Mouse (Mus musculus) brain, embryonic 14.5 days (tissue): ENCODE data around the gene Kcnn1.

Experiments
- CTCF ChIP-seq: fragments of 200-500 bp; IDR thresholded peaks from 2 replicates; pipeline ENCODE4 v1.5.1; 2012; ENCODE audit warnings: inconsistent platforms, mild to moderate bottlenecking, moderate library complexity, borderline replicate concordance; ENCODE audit not compliant: insufficient read depth, insufficient read length; ENCODE audit errors: extremely low read depth
- POLR2A ChIP-seq: fragments of 200-500 bp; IDR thresholded peaks from 2 replicates; pipeline ENCODE4 v1.6.1; 2012; ENCODE audit warnings: mild to moderate bottlenecking, inconsistent platforms, borderline replicate concordance; ENCODE audit not compliant: poor library complexity, insufficient read depth, insufficient read length, severe bottlenecking; ENCODE audit errors: extremely low read depth

DNA sequence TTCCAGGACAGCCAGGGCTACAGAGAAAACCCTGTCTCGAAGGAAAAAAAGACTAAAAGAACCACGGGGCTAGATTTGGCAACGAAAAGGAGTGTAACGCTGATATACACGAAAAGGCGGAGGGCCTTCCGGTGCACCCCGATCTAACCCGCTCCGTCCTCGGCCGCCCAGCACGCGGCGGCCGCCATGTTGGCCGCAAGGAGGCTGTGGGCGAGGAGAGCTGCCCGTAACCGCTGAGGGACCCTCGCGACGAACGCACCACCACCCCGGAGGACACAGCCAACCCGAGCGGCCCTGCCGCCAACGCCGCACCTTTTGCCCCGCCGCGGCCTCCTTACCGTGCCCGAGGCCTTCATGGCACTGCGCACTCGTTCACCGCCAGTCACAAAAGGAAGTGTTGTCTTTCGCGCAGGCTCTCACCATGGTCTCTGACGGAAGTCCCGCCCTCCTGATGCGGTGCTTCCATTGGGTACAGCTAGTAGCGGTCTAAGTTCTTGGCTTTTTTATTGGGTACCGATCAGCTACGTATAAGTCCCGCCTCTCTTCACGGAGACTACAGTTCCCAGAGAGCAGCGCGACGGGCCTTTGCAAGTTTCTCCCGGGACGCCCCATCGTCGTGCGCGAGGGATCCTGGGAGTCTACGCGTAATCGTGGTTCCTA is 34.1 kb upstream of the Kcnn1 start, which contains the start of gene Rpl18a:
- TF ChIP-seq CTCF (no peak), POLR2A (peak; percentile 78)
